ENCODE assay signal across 21 mouse cellular contexts in genomic region chr14:34761082-34761959, GRCm38 (mm10). TPM values are rescaled to one million over a fixed set of nuclear protein-coding genes. Genes with fewer than 3 reads are reported as not detected.
DNase-seq lines count a peak whose midpoint lies in the region; ATAC-seq and TF ChIP-seq lines count a peak whose summit lies in the region.
"Had no signal": no experiment of that assay in that cellular context is flagged by ENCODE, and none has a peak within 500 bp of the region (broad histone marks: within the 10 kb centered on the region; RNA-seq: fewer than 3 reads in every experiment).

No protein-coding gene starts in this region.

- no peak overlapping the region for H3K4me3 ChIP-seq in kidney, postnatal 0 days (replicated peaks; ENCODE audit: low read depth, low read length)
- H3K4me3 ChIP-seq in kidney, embryonic 15.5 days (replicated peaks), result no peak overlapping the region
- H3K4me3 ChIP-seq: embryonic facial prominence, embryonic 10.5 days; forebrain, embryonic 12.5 days; heart, embryonic 15.5 days; hindbrain, embryonic 10.5 days; lung, embryonic 15.5 days; stomach, embryonic 15.5 days had no signal

- no peak for TF ChIP-seq CTCF in kidney, postnatal 0 days (IDR thresholded peaks at IDR 0.05; ENCODE audit: low read depth)

- peaks cover 7% of the 10 kb centered on the region; the same call in 1 of the 2 replicates for H3K4me1 ChIP-seq in kidney, postnatal 0 days (replicated peaks; ENCODE audit: insufficient read depth, low read length)
- H3K4me1 ChIP-seq in kidney, embryonic 15.5 days, result peaks cover 28% of the 10 kb centered on the region
- H3K4me1 ChIP-seq: lung, embryonic 15.5 days had no signal

- intact Hi-C loops in gastrocnemius, postnatal 36 days (cut with DNase I), result no loop called here

- no peak overlapping the region for H3K4me2 ChIP-seq in kidney, postnatal 0 days (ENCODE audit: low read length)
- H3K4me2 ChIP-seq in kidney, embryonic 15.5 days, result no peak overlapping the region
- H3K4me2 ChIP-seq: forebrain, embryonic 12.5 days; heart, embryonic 15.5 days; lung, embryonic 15.5 days; midbrain, embryonic 11.5 days; stomach, embryonic 15.5 days had no signal

- H3K27ac ChIP-seq in kidney, postnatal 0 days, result no peak overlapping the region
- H3K27ac ChIP-seq in kidney, embryonic 15.5 days, result no peak overlapping the region
- H3K27ac ChIP-seq: embryonic facial prominence, embryonic 10.5 days; forebrain, embryonic 12.5 days; heart, embryonic 15.5 days; hindbrain, embryonic 10.5 days; hindbrain, postnatal 0 days; lung, embryonic 15.5 days; stomach, embryonic 15.5 days had no signal

- peak; percentile 53 for ATAC-seq in kidney, postnatal 0 days (replicated peaks; ENCODE audit: low FRiP score, low read depth)
- no peak for ATAC-seq in kidney, embryonic 15.5 days (replicated peaks; ENCODE audit: low FRiP score)
- ATAC-seq: hindbrain, postnatal 0 days had no signal

- peak; percentile 25 for DNase-seq in gastrocnemius, adult 18-20 months (ENCODE audit: low spot score)
- DNase-seq in gastrocnemius, postnatal 36 days, result no peak
- no peak for DNase-seq in kidney, postnatal 0 days (ENCODE audit: low spot score)
- peak; percentile 48 to 67 for DNase-seq in right cerebral cortex, postnatal 10 days (ENCODE audit: low spot score in 2 of 2)
- no peak for DNase-seq in right cerebral cortex, postnatal 25 days
- DNase-seq in spleen, postnatal 36 days (ENCODE audit: low spot score in 2 of 2), result no peak
- DNase-seq: cerebellum, adult 2 months; liver; lung, postnatal 4 days; spleen, adult 18-20 months; thymus, adult 2 months had no signal

- H3K27me3 ChIP-seq in kidney, postnatal 0 days (ENCODE audit: insufficient read depth, low read length), result no peaks in the 10 kb centered on the region
- H3K27me3 ChIP-seq in kidney, embryonic 15.5 days, result no peaks in the 10 kb centered on the region
- H3K27me3 ChIP-seq: forebrain, embryonic 12.5 days; heart, embryonic 15.5 days; lung, embryonic 15.5 days; stomach, embryonic 15.5 days had no signal

- H3K36me3 ChIP-seq in kidney, postnatal 0 days (ENCODE audit: insufficient read depth, low read length), result no peaks in the 10 kb centered on the region
- H3K36me3 ChIP-seq in kidney, embryonic 15.5 days, result no peaks in the 10 kb centered on the region
- H3K36me3 ChIP-seq: embryonic facial prominence, embryonic 10.5 days; forebrain, embryonic 12.5 days; heart, embryonic 15.5 days; hindbrain, embryonic 10.5 days; lung, embryonic 15.5 days; stomach, embryonic 15.5 days had no signal

- no peak overlapping the region for H3K9ac ChIP-seq in kidney, postnatal 0 days (ENCODE audit: low read depth, low read length)
- H3K9ac ChIP-seq in kidney, embryonic 15.5 days, result no peak overlapping the region
- H3K9ac ChIP-seq: forebrain, embryonic 12.5 days; heart, embryonic 15.5 days; lung, embryonic 15.5 days; stomach, embryonic 15.5 days had no signal

- H3K9me3 ChIP-seq in kidney, postnatal 0 days (replicated peaks; ENCODE audit: low read length), result no peaks in the 10 kb centered on the region
- no peaks in the 10 kb centered on the region for H3K9me3 ChIP-seq in kidney, embryonic 15.5 days (replicated peaks)
- H3K9me3 ChIP-seq: embryonic facial prominence, embryonic 10.5 days; forebrain, embryonic 12.5 days; heart, embryonic 15.5 days; hindbrain, embryonic 10.5 days; lung, embryonic 15.5 days; stomach, embryonic 15.5 days had no signal

- 83% methylated on average over 9 of the region's 9 CpGs for WGBS in kidney, postnatal 0 days
- 88% methylated on average over 9 of the region's 9 CpGs for WGBS in kidney, embryonic 15.5 days

RNA-seq across cellular contexts. Expression of gene Grid1, which starts 58.6 kb away (rescaled TPM):
- total RNA-seq in gastrocnemius, adult 18-20 months (2021), result not detected
- not detected for total RNA-seq in gastrocnemius, postnatal 36 days (2021)
- polyA plus RNA-seq in kidney, postnatal 0 days (2015; fragmentation: Nextera tagmentation; extraction: Ambion mirVana), result 0.65 and 0.91 TPM in 2 replicates
- polyA plus RNA-seq in kidney, embryonic 15.5 days (2015; fragmentation: Nextera tagmentation; extraction: Ambion mirVana), result 0.67 and 0.81 TPM in 2 replicates
- total RNA-seq: common myeloid progenitor, adult 5-6 weeks had no signal

Comparison
In these comparisons a context has a peak if more than half of its experiments do, and no peak if none do; other contexts are left out.
1. DNase-seq: peak in gastrocnemius, adult 18-20 months (single experiment) and right cerebral cortex, postnatal 10 days (2 of 2); none in gastrocnemius, postnatal 36 days (0 of 2), kidney, postnatal 0 days (single experiment), right cerebral cortex, postnatal 25 days (single experiment) and spleen, postnatal 36 days (0 of 2).